Mouse (Mus musculus) olfactory bulb, adult 2 months (tissue): ENCODE measurements around the gene H2-Eb1. TPM values are rescaled to one million over a fixed set of nuclear protein-coding genes. Genes with fewer than 3 reads are reported as not detected.

ENCODE experiments used
- H3K27ac ChIP-seq: fragments of 200-500 bp; 2 replicates; pipeline ENCODE4 v1.5.1; 2012; ENCODE audit warnings: low read depth, low read length; ENCODE audit not compliant: insufficient read depth
- H3K4me1 ChIP-seq: fragments of 200-500 bp; 2 replicates; pipeline ENCODE4 v1.6.1; 2012; ENCODE audit warnings: low read length; ENCODE audit not compliant: control insufficient read depth, insufficient read depth
- H3K4me3 ChIP-seq: fragments of 200-500 bp; 2 replicates; pipeline ENCODE4 v1.5.1; 2012; ENCODE audit warnings: mild to moderate bottlenecking, low read depth, low read length, moderate library complexity; ENCODE audit not compliant: insufficient read depth
- CTCF ChIP-seq: fragments of 200-500 bp; IDR thresholded peaks from 2 replicates; pipeline ENCODE4 v1.5.1; 2012; ENCODE audit warnings: low read depth, mild to moderate bottlenecking, low read length, moderate library complexity; ENCODE audit not compliant: insufficient read depth
- POLR2A ChIP-seq: fragments of 200-500 bp; IDR thresholded peaks from 2 replicates; pipeline ENCODE4 v1.6.1; 2012; ENCODE audit warnings: mild to moderate bottlenecking, low read depth, low read length, moderate library complexity; ENCODE audit not compliant: insufficient read depth
- WGBS: fragments of 180-500 bp; shearing (Covaris S2); methylation state at CpG from one replicate; pipeline ENCODE4 v1.1.7; 2018; 5-methylcytosine and 5-hydroxymethylcytosine counted together
- polyA plus RNA-seq: library from polyadenylated mRNA; stranded (reverse); fragments of >200 nt; gene quantifications from 2 replicates; pipeline ENCODE4 v1.2.4, GENCODE M21; 2012; ENCODE audit warnings: low replicate concordance; ENCODE audit not compliant: missing spikeins, insufficient read depth, insufficient read length

H2-Eb1 gene
- polyA plus RNA-seq, 1 experiment = 452 TPM

GRCm38 (mm10) chr17:34300071-34300470 is 5.6 kb upstream of the H2-Eb1 start:
- Histone ChIP-seq H3K4me1 (peaks cover 7% of the 10 kb centered on the region), H3K4me3 (no peak overlapping the region), H3K27ac (no peak overlapping the region)
- TF ChIP-seq CTCF = no peak
- TF ChIP-seq POLR2A = no peak
- WGBS = 92% methylated on average over 8 of the region's 8 CpGs

- TF ChIP-seq CTCF (no peak), POLR2A (no peak)
- WGBS = 81% methylated on average over 23 of the region's 23 CpGs
- Histone ChIP-seq H3K27ac (no peak overlapping the region), H3K4me3 (no peak overlapping the region), H3K4me1 (peaks cover 5% of the 10 kb centered on the region)
Observed at GRCm38 (mm10) chr17:34300691-34301566, 4.7 kb upstream of the H2-Eb1 start.

GRCm38 (mm10) chr17:34301670-34302190 is 3.9 kb upstream of the H2-Eb1 start:
- Histone ChIP-seq H3K4me3 (no peak overlapping the region), H3K4me1 (no peaks in the 10 kb centered on the region), H3K27ac (no peak overlapping the region)
- 91% methylated on average over 4 of the region's 4 CpGs for WGBS
- TF ChIP-seq CTCF (no peak), POLR2A (no peak)

GRCm38 (mm10) chr17:34303789-34304188 is 1.9 kb upstream of the H2-Eb1 start:
- Histone ChIP-seq H3K4me1 (no peaks in the 10 kb centered on the region), H3K4me3 (no peak overlapping the region), H3K27ac (no peak overlapping the region)
- WGBS = 92% methylated on average over 2 of the region's 2 CpGs
- no peak for TF ChIP-seq CTCF
- TF ChIP-seq POLR2A = no peak

- WGBS = 23% methylated on average over 4 of the region's 4 CpGs
- H3K27ac ChIP-seq = no peak overlapping the region
Observed at GRCm38 (mm10) chr17:34304751-34305150, 916 bp upstream of the H2-Eb1 start.

GRCm38 (mm10) chr17:34306407-34306806 is 740 bp downstream of the H2-Eb1 start:
- H3K27ac ChIP-seq = no peak overlapping the region
- H3K4me3 ChIP-seq = no peak overlapping the region
- peaks cover 8% of the 10 kb centered on the region for H3K4me1 ChIP-seq
- TF ChIP-seq CTCF (no peak), POLR2A (no peak)
- WGBS = 94% methylated on average over 2 of the region's 2 CpGs

More at GRCm38 (mm10) chr17:34304751-34305150, 916 bp upstream of the H2-Eb1 start:
- TF ChIP-seq CTCF (no peak), POLR2A (no peak)
- Histone ChIP-seq H3K4me3 (no peak overlapping the region), H3K4me1 (peaks cover 4% of the 10 kb centered on the region)

GRCm38 (mm10) chr17:34307216-34307615 is 1.5 kb downstream of the H2-Eb1 start:
- Histone ChIP-seq H3K27ac (no peak overlapping the region), H3K4me3 (no peak overlapping the region), H3K4me1 (peaks cover 8% of the 10 kb centered on the region)
- TF ChIP-seq POLR2A = no peak
- TF ChIP-seq CTCF = no peak

GRCm38 (mm10) chr17:34308161-34308560 is 2.5 kb downstream of the H2-Eb1 start:
- TF ChIP-seq POLR2A (no peak), CTCF (no peak)
- no peak overlapping the region for H3K27ac ChIP-seq

GRCm38 (mm10) chr17:34309225-34309624 is 3.6 kb downstream of the H2-Eb1 start:
- no peak overlapping the region for H3K27ac ChIP-seq
- WGBS = 31% methylated on average over 10 of the region's 10 CpGs
- TF ChIP-seq POLR2A (no peak), CTCF (no peak)
- H3K4me1 ChIP-seq = peaks cover 8% of the 10 kb centered on the region
- peak overlapping the region; percentile 81 for H3K4me3 ChIP-seq

More at GRCm38 (mm10) chr17:34308161-34308560, 2.5 kb downstream of the H2-Eb1 start:
- 91% methylated on average over 4 of the region's 4 CpGs for WGBS
- no peak overlapping the region for H3K4me3 ChIP-seq
- H3K4me1 ChIP-seq = peaks cover 8% of the 10 kb centered on the region
